Mouse (Mus musculus): Measurements from ENCODE around the gene Foxr1.
"Not testable (repeated sequence)": the region's sequence is repeated elsewhere in the genome, so short reads cannot be mapped to it uniquely, and the experiment has no call there.

Gene Foxr1

DNA sequence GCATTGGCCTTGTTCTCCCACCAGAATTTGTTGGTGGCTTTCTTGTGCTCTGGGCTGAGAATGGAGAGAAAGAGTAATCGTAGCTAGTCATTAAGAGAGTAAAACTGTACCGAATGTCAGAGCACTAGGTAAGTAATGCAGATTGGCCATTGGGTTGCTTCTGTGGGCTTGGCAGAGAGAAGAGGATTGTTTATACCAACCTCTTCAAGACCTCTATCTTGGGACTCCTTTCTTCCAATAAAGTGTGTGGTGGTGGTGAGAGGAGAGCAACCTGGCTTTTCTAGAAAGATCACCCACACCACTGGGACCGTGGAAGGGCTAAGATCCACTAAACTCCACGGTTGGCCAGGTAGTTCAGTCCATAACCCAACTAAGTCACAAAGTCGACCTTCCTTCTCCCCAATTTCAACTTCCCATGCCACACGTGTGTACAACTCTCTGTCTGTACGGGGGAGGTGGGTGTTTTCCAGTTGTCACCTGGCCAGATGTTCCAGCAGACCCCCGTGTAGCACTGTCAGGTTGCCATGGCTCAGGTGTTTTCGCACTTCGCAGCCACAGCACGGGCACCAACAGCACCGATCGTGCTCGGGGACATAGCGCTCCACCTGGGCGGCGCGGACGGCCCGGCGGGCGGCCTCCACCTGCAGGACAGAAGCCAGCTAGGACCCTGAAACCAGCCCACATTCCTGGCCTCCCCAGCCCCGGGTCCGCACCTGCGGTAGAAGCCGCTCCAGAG, 23.6 kb downstream of the Foxr1 start:
- no peak for DNase-seq (ENCODE audit: low spot score in 2 of 2)

DNA sequence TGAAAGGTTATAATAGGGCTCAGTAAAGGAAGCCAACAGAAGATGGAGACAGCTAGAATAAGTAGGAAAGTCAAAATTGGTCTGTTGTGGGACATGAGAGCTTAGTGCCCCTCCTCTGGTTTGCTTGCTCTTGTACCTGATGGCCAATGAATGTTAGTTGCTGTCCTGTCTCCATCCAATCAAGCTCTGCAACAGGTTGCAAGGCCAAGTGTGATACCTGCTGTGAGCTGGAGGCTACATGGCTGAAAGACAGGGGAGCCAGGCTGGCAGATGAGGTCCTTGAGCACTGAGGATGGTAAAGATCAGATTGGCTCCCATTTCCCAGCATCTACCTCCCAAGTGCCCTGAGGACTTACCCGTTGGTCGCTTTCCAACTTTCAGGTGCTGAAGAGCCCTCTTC, 28.2 kb downstream of the Foxr1 start:
- no peak for DNase-seq (ENCODE audit: low spot score in 2 of 2)

DNA sequence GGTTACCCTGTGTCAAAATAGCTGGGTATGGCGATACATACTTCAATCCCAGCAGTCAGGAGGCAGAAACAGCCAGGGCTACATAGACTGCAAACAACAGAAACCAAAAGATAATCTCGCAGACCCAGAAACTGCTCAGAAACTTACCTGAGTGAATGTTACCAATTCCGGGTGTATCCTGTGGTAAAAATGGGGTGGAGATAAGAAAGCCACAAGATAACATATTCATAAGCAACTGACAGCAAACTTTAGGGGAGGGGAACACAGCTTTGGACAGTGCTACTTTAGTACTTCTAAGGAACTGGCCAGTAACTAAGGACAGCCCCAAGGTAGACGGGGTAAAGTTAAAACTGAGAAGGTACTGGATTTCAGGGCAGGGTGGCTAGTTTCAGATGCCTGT, 28.6 kb downstream of the Foxr1 start:
- DNase-seq (ENCODE audit: low spot score in 2 of 2) = no peak

DNA sequence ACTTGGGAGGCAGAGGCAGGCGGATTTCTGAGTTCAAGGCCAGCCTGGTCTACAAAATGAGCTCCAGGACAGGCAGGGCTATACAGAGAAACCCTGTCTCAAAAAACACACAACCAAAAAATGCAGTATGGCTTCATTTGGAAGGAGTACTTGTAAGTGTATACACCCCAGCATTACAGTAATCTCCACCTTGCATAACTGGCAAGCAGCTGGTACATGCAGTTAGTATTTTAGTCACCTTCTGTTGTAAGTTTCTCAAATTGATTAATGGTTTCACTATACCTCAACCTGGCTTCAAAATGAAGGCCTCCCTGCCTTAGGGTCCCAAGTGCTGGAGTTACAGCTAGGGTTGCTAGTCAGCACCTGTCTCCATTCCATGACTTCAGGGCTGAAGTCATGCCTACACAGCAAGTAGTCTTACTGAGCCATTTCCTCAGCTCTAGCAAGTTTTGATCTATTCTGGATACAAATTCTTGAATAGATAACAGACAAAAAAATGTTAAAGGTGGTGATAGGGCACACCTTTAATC, 29.3 kb downstream of the Foxr1 start:
- no peak for DNase-seq (ENCODE audit: low spot score in 2 of 2)

DNA sequence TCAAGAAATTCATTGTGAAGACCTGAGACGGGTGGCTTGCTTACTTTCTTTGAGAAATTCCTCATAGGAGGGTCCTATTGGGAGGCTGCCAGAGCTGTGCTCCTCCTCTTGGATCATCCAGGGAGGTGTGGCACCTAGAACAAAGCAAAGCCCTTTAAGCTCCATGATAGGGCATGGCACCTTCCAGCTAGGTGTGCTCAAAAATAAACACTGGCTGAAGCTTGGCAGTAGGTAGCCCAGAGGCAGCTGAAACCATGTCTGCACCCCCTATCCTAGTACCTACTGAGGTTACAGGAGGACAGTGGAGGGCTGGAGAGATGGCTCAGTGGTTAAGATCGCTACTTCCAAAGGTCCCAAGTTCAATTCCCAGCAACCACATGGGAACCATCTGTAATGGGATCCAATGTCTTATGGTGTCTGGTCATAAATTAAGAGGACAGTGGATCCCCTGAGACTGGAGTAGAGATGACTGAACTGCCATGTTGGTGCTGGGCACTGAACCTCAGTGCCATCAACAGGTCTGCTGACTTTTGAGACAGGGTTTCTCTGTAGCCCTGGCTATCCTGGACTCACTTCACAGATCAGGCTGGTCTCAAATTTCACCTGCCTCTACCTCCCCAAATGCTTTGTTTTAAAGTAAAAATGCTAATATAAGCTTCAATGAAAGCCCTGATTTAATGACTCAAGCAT, 30.1 kb downstream of the Foxr1 start:
- no peak for DNase-seq (ENCODE audit: low spot score in 2 of 2)

DNA sequence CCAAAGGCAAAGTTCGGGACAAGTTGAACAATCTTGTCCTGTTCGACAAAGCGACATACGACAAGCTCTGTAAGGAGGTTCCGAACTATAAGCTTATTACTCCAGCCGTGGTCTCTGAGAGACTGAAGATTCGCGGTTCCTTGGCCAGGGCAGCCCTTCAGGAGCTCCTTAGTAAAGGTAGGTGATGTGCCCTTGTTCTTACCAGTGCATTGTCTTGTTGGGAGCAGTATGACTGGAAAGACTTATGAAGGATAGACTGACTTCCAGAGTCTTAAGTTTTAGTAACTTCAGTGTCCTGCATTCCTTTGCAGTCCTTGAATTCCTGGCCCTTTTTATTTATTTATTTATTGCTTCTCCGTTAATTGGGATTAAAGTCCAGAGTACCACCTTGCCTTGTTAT, 32.2 kb downstream of the Foxr1 start:
- not testable (repeated sequence) for DNase-seq (ENCODE audit: low spot score in 2 of 2)

DNA sequence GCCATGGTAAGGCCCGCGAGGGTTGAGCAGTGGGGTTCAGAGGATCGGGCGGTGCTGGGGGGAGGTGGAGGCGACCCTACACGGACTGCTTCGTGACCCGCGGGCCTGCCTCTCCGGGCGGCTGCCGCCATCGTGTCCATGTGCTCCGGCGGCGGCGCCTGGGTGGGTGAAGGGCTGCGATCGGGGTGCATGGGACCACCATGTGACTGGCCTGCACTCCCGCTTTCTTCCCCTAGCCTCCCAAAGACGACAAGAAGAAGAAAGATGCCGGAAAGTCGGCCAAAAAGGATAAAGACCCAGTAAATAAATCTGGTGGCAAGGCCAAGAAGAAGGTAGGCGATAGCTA, 33.2 kb downstream of the Foxr1 start:
- no peak for DNase-seq (ENCODE audit: low spot score in 2 of 2)

DNA sequence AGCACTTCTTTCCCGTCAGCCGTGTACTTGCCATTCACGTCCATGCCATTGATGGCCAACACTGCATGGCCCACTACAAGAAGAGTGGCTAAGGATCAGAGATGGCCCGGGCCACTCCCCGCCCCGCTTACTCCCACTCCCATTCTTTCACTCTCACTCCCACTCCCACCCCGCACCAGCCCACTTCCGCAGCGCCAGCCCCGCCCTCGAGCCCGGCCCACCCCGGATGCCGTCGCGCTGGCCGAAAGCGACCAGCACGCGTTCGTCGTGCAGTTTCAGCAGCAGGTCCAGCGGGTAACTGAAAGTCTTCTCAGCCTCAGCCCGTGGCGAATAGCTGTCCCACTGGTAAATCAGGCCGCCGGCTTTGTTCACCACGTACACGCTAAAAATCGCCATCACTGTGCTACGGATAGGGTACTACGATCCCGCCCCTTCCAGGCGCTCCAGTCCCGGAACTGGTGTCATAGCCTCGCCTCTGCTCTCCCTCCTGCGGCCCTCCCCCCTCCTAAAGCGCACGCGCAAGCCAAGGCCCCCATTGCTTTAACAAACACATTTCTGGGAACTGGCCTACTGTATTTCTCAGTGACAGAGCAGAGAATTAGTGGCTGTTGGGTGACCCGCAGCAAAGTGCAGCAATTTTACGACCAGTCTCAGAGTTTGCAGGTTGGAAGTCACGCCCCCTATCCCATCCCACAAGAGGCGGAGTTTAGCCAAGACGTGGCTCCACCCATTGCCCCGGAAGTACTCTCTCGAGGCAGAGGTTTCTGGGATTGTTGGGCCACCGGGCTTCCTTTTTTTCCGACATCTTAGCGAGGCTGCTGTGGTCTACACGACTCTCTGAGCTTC, 33.8 kb downstream of the Foxr1 start, which contains the start of the genes Rps25 and Trappc4:
Rps25 (plus strand) TSS at position 234 of the 846 bp plus-strand sequence.
Trappc4 (minus strand) TSS at position 695 of the 846 bp plus-strand sequence.
- peak; percentile 90 to 92 for DNase-seq (ENCODE audit: low spot score in 2 of 2)

DNA sequence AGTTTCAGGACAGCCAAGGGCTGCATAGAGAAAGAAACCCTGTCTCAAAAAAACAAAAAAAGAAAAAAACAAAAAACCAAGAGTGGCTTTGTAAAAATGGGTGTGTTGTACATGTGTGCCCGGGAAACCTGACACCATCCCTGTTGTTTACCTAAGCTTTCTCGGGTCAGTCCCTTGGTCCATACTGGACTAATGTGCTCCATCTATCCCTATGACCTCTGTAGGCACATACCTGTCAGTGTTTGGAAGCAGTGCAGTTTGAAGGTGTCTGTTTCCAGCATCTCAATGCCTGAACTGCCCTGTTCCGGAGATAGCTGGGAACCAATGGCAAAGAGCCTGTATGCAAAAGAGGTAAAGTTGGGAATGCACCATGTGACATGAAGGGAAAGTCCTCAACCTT, 35.9 kb downstream of the Foxr1 start:
- no peak for DNase-seq (ENCODE audit: low spot score in 2 of 2)

DNA sequence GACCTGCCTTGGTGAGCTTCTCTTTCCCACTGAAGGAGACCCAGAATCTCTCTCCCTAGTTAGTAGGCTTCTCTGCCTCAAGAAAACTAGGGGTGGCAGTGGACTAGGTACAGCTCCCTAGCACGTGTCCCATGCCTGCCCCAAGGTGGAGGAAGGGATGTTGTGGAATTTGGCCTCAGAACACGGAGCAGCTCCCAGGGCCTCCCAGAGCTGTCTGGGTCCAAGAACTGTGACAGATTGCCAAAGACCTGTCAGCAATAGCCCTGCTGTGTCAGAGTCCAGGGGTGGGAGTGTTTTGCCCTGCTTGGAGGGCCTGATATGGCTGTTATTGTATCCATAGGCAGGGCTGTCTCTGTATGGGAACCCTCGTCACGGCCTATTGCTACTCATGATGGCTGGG, 39.9 kb downstream of the Foxr1 start:
- no peak for DNase-seq (ENCODE audit: low spot score in 2 of 2)

DNA sequence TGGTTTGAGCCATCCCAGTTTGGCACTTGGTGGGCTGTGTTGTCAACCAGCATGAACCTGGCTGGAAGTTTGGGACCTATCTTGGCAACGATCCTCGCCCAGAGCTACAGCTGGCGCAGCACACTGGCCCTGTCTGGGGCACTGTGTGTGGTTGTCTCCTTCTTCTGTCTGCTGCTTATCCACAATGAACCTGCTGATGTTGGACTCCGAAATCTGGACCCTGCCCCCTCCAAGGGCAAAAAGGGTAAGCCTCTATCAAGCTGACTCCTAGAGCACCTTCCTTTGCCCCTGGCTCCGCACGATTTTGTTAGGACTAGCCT, 41.2 kb downstream of the Foxr1 start:
- no peak for DNase-seq (ENCODE audit: low spot score in 2 of 2)

DNA sequence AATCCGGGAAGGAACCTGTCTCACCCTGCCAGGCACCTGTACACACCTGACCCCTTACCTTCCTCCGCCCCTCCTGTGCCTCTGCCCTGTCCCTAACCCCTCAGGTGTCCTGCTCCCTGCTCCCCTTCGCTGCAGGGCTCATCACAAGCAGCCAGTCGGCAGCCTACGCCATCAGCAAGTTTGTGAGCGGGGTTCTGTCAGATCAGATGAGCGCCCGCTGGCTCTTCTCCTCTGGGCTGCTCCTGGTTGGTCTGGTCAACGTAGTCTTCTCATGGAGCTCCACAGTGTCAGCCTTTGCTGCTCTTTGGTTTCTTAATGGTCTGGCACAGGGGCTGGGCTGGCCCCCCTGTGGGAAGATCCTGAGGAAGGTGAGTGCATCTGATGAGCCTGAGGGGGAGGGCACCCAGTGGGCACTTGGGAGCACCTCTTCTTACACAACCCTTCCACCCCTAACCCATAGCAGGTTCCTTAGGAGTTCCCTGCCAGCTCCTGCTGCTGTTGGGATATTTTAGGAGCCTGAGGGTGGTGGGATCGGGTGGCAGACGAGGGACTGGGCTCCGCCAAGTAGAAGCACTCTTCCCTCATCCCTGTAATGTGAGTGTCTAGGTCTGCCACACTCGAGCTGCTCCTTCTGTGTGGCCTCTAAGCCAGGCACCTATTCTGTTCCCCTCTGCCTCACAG, 41.7 kb downstream of the Foxr1 start:
- DNase-seq (ENCODE audit: low spot score in 2 of 2) = no peak

DNA sequence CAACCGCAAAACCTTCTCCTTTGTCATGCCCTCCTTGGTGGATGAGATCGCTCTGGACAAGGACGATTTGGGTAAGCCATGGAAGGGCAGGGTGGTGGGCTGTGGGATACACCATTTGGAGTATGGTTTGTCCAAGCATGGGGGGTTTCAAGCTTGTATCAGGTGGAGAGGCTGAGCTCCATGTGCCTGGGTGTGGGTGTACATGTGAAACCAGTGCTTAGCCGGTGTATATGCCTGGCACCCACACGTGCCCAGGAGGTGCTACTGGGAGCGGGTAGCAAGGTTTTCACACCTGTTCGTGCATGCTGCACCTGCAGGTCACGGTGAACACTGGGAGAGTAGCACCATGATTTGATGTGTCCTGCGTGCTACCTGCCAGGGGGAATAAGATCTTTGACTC, 42.4 kb downstream of the Foxr1 start:
- DNase-seq (ENCODE audit: low spot score in 2 of 2) = no peak

DNA sequence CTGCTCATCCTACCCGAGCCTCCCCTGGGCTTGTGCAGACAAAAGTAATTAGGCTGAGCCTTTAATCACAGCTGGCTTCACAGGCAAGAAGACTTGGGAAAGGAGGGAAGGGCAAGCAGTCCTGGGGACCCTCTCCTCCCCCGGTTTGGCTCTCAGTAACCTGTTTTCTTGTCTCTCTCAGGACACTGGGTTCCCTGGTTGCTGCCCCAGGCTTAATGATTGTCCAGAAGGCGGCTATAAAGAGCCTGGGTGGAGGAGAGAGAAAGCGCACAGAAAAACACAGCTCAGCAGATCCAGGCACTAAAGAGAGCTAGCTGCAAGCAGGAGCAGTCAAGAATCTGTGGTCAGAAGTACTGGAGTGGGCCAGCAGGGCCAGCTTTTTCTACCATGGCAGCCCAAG, 42.8 kb downstream of the Foxr1 start:
- no peak for DNase-seq (ENCODE audit: low spot score in 2 of 2)

DNA sequence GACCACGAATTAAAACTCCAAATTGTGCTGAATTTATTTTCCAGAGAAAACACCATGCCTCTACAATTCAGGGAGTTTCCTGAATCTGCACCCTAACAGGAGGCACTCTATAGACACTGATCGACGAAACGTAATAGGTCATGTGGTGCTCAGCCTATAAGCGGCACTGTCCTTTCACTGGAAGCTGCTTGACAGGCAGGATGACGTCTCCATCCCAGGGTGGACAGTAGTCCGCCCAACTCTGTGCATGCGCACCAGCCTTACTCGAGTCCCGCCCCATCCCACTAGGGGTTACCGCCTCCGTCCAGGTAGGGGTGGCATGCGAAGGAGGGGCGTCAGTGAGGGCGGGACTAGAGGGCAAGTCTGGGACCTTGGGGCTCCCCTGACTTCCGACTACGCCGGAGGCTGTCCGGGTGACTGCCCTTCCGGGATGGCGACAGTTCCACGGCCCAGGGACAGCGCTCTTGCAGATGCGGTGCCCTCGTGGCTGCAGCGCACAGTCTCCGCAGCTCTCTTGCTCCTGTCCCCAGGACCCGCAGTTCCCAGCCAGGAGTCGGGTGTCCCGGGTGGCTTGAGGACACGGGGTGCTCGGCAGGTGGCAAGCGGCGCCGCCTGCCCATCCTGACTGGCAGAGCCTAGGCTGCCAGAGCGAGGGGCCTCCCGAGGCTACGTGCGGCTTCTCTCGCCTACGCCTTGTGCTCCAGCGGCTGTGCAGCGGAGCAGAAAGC, 44.1 kb downstream of the Foxr1 start, which contains the start of gene Slc37a4:
Slc37a4 (plus strand) TSS at position 169 of the 728 bp plus-strand sequence.
- DNase-seq (ENCODE audit: low spot score in 2 of 2) = peak; percentile 89 to 94

DNA sequence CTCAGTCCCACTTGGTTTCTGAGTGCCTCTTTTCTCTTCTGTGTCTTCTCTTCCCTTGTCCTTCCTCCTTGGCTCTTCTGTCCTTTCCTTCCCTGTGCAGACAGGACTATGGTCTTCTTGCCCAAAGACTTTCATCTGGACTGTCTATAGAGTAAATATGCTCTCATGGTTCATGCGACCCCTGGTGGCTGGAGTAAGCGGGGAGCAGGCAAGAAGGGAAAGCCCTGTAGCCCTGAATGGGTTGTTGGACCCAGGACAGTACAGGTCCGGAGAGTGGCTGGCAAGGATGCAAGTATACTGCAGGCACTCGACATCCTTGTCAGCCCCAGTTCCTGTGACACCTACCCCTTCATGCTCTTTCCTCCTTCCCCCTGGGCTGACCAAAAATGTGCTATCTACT, 49.5 kb downstream of the Foxr1 start:
- peak; percentile 50 to 51 for DNase-seq (ENCODE audit: low spot score in 2 of 2)

DNA sequence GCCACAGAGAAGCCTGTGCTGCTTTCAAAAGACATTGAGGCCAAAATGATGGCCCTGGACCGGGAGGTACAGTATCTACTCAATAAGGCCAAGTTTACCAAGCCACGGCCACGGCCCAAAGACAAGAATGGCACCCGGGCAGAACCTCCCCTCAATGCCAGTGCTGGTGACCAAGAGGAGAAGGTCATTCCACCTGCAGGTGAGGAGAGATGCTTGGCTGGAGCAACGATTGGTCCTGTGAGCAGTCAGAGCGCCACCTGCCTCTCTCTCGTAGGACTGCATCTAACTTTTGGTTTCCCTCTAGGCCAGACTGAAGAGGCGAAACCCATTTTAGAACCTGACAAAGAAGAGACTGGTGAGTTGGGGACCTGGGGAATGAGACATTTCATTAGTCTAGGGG, 51.7 kb downstream of the Foxr1 start:
- peak in 1 of 2 experiments; percentile 52 for DNase-seq (ENCODE audit: low spot score in 2 of 2)

DNA sequence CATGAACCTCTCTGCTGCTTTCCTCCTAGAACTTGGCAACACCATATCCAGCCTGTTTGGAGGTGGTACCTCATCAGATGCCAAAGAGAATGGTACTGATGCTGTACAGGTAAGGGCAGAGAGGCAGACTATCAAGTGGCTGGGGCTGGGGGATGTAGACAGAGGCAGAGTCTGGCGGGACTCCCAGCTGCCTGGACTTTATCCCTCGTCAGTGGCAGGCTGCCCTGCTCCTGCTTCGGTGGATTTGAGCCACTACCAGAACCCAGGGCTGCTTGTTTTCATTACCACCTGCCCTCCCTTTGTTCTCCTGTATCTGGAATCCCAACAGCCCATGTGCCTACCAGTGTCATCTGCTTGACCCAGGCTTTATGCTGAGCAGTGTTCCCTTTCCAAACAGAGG, 53.7 kb downstream of the Foxr1 start:
- DNase-seq (ENCODE audit: low spot score in 2 of 2) = no peak

DNA sequence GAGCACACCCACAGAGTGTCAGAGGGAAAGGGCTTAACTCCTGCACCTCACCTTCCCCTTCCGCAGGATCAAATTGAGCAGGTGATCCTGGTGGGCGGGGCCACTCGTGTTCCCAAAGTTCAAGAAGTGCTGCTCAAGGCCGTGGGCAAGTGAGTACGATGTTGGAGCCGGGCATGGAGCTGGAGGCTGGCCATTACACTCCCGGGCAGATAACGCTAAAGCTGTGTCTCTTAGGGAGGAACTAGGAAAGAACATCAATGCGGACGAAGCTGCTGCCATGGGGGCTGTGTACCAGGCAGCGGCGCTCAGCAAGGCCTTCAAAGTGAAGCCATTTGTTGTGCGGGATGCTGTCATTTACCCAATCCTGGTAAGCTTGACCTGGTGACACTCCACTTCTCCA, 56.3 kb downstream of the Foxr1 start:
- DNase-seq (ENCODE audit: low spot score in 2 of 2) = no peak
